Mouse (Mus musculus) megakaryocyte, embryonic 14.5 days (primary cell): ENCODE measurements at regions not wholly inside any gene's neighbourhood (a gene's known extent, or its start where the extent isn't known, plus 50 kb on each side); places are given as distances from the start of the nearest gene placed in this dataset.

Experiments
- FLI1 ChIP-seq: IDR thresholded peaks from 2 replicates; pipeline ENCODE4 v1.6.1; 2012; ENCODE audit warnings: low read length, inconsistent platforms, mixed read lengths
- GATA1 ChIP-seq: IDR thresholded peaks from 3 replicates; pipeline ENCODE4 v1.6.1; 2012; ENCODE audit warnings: mixed read lengths, low read length, inconsistent platforms, borderline replicate concordance

DNA sequence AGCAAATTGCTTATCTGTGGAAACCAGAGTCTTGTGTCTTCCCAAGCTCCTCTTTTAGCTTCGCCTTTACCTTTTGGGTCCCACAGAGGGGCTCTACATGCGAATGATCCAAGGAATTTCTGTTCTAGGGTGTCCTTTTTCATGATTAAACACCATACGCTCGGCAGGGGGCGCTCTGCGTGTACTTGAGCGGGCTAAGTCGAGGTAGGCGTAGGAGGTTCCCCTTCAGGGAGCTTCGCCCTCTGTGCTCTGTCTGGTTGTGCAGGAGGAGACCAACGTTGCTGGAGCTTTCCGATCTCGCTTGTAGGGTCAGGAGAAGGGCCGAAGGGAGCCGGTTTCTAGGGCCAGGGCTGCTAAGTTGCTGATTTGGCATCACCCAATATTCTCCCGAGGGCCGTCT, 310.7 kb upstream of the 4930535I16Rik start:
- TF ChIP-seq GATA1 (no peak), FLI1 (no peak)
